Mouse (Mus musculus) kidney, embryonic 15.5 days (tissue): Measurements from ENCODE around the gene Krtap5-1. TPM values are rescaled to one million over a fixed set of nuclear protein-coding genes. Genes with fewer than 3 reads are reported as not detected.
"Not testable (repeated sequence)": the region's sequence is repeated elsewhere in the genome, so short reads cannot be mapped to it uniquely, and the experiment has no call there.

Experiments
- ATAC-seq: fragments of 200-750 bp; cut with Nextera tagmentation; replicated peaks from 2 replicates; pipeline ENCODE4 v1.8.0; 2017; ENCODE audit warnings: moderate TSS enrichment; ENCODE audit not compliant: low FRiP score
- H3K27ac ChIP-seq: fragments of 300-500 bp; sonication (generic); 2 replicates; pipeline ENCODE4 v1.5.1; 2015; ENCODE audit warnings: mild to moderate bottlenecking, inconsistent platforms
- H3K27me3 ChIP-seq: fragments of 300-500 bp; sonication (generic); 2 replicates; pipeline ENCODE4 v1.6.1; 2015; ENCODE audit warnings: inconsistent platforms
- H3K36me3 ChIP-seq: fragments of 300-500 bp; sonication (generic); 2 replicates; pipeline ENCODE4 v1.6.1; 2015; ENCODE audit warnings: inconsistent platforms
- H3K4me1 ChIP-seq: fragments of 300-500 bp; sonication (generic); 2 replicates; pipeline ENCODE4 v1.6.1; 2015; ENCODE audit warnings: inconsistent platforms
- H3K4me2 ChIP-seq: fragments of 300-500 bp; sonication (generic); 2 replicates; pipeline ENCODE4 v1.6.1; 2015; ENCODE audit warnings: moderate library complexity, mild to moderate bottlenecking, inconsistent platforms
- H3K4me3 ChIP-seq: fragments of 300-500 bp; sonication (generic); replicated peaks from 2 replicates; pipeline ENCODE4 v1.5.1; 2015; ENCODE audit warnings: mild to moderate bottlenecking, inconsistent platforms
- H3K9ac ChIP-seq: fragments of 300-500 bp; sonication (generic); 2 replicates; pipeline ENCODE4 v1.6.1; 2015; ENCODE audit warnings: mild to moderate bottlenecking, inconsistent platforms
- H3K9me3 ChIP-seq: fragments of 300-500 bp; sonication (generic); replicated peaks from 2 replicates; pipeline ENCODE4 v1.6.1; 2016; ENCODE audit warnings: inconsistent platforms
- WGBS: fragments of 180-500 bp; shearing (Covaris S2); methylation state at CpG from one replicate; pipeline ENCODE4 v1.1.7; 2015; ENCODE audit warnings: mixed read lengths; 5-methylcytosine and 5-hydroxymethylcytosine counted together
- polyA plus RNA-seq: library from polyadenylated mRNA; unstranded; fragments of >200 nt; fragmentation: Nextera tagmentation; extraction: Ambion mirVana; gene quantifications from 2 replicates; pipeline ENCODE4 v1.2.1, GENCODE M21; 2015

Krtap5-1 gene
- not detected in 2 replicates for polyA plus RNA-seq

DNA sequence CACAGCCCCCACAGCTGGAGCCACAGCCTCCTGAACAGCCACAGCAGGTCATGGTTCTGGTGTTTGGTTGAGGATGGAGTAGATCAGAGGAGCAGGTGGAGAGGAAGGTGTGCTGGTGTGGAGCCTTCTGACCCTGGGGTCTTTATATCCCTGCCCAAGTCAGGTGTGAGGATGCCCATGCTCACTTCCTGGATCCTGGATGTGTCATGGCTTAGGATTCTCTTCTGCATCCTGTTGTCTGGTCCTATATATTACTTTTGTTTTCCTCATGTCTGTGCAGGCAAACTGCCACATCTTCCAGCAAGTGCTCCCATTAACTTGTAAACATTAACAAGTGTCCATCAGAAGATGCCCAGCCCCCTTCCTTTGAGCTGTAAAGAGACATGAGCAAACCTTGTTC lies at the start of gene Krtap5-1:
TSS of gene Krtap5-1 (minus strand) at position 101 of the 400 bp plus-strand sequence.
- H3K9me3 ChIP-seq, H3K27me3 ChIP-seq, H3K27ac ChIP-seq, H3K9ac ChIP-seq, H3K36me3 ChIP-seq, H3K4me2 ChIP-seq, H3K4me1 ChIP-seq, ATAC-seq, H3K4me3 ChIP-seq: not testable (repeated sequence)

DNA sequence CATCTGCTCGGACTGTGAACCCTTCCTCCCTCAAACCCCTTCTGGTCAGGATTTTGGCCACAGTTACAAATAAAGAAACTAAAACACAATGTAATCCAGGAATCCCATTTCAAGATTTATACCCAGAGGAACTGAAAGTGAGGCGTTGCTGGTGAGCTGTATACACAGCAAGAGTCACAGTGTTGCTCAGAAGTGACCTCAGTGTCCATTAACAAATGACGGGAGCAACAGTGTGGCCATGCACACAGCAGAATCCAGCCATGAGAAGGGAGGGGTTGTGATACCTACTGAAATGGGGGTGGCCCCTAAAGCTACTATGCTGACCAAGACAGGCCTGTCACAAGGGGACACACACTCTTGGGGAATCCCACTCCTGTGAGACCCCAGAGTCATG lies 45.3 kb upstream of the Krtap5-1 start:
- H3K36me3 ChIP-seq: no peaks in the 10 kb centered on the region
- H3K4me2 ChIP-seq: no peak overlapping the region
- ATAC-seq: no peak
- peaks cover 26% of the 10 kb centered on the region for H3K4me1 ChIP-seq
- WGBS: 56% methylated on average over 3 of the region's 3 CpGs
- no peaks in the 10 kb centered on the region for H3K9me3 ChIP-seq
- 0 out of 2 replicates have a peak overlapping the region, but pooled peaks have one; percentile 29 for H3K27ac ChIP-seq
- no peak overlapping the region for H3K9ac ChIP-seq
- no peak overlapping the region for H3K4me3 ChIP-seq
- no peaks in the 10 kb centered on the region for H3K27me3 ChIP-seq

DNA sequence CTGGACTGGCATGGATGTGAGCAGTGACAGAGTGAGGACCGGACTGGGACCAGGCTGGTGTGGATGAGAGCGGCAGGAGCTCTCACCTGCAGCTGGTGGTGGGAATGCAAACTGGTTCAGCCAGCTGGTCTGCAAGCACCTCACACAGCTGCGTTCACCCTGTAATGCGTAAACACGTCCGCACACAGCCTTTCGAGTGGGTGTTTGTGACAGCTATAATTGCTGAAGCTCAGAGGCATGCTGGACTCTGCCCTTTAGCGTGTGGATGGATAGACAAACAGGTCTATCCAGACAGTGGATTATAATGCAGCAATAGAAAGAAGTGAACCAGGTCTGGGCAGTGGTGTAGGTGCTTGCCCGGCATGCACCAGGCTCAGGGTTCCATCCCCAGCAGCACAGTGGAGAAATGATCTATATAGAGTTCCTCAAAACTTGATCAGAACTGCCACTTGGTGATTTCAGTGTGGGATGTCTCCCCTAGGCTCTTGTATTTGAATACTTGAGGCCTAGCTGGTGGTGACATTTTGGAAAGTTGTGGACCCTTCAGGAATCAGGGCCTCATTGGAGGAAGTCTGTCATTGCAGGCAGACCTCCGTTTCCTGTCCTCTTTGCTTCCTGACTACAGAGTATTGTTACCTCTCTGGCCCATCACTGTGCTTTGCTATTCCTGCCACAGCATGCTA lies 44.8 kb upstream of the Krtap5-1 start:
- no peaks in the 10 kb centered on the region for H3K36me3 ChIP-seq
- 67% methylated on average over 10 of the region's 10 CpGs for WGBS
- H3K27me3 ChIP-seq: no peaks in the 10 kb centered on the region
- H3K4me3 ChIP-seq: no peak overlapping the region
- H3K9ac ChIP-seq: no peak overlapping the region
- no peaks in the 10 kb centered on the region for H3K9me3 ChIP-seq
- ATAC-seq: no peak
- H3K27ac ChIP-seq: peak overlapping the region; percentile 29; the same call in 1 of the 2 replicates
- no peak overlapping the region for H3K4me2 ChIP-seq
- H3K4me1 ChIP-seq: peaks cover 26% of the 10 kb centered on the region

DNA sequence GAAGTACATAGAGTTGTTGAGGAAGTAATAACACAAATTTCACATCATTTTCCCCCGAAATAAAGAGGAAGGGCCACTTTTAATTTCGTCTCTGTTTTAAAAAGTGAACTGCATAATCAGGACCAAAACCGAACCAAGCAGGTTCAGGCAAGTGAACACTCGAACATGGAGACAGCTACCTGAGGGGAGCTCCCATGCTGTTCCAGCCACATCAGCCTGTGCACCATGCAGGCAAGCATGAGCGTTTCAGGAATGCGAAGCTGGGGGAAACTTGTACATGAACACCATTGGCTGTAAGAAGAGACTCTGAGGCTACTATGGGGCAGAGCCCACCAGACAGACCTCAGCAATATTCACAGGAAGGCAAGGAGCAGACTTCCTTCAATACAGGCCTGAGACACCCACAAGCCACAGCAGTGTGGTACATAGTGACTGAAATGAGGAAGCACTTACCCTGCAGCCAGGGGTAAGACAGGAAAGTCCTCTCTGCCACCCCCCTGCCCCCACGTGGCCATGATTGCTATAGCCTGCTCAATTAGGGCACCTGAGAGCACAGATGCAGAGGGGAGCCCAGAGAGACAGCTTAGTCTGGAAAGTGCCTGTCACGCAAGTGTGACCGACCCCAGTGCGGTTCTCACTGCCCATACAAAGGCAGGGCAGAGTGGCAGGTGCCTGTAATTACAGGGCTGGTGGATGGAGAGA lies 43.5 kb upstream of the Krtap5-1 start:
- Histone ChIP-seq H3K4me2 (no peak overlapping the region), H3K27ac (peak overlapping the region; percentile 54), H3K9me3 (no peaks in the 10 kb centered on the region), H3K4me3 (no peak overlapping the region), H3K4me1 (peaks cover 26% of the 10 kb centered on the region), H3K9ac (no peak overlapping the region), H3K36me3 (no peaks in the 10 kb centered on the region), H3K27me3 (no peaks in the 10 kb centered on the region)
- ATAC-seq: peak; percentile 66
- 44% methylated on average over 10 of the region's 10 CpGs for WGBS

DNA sequence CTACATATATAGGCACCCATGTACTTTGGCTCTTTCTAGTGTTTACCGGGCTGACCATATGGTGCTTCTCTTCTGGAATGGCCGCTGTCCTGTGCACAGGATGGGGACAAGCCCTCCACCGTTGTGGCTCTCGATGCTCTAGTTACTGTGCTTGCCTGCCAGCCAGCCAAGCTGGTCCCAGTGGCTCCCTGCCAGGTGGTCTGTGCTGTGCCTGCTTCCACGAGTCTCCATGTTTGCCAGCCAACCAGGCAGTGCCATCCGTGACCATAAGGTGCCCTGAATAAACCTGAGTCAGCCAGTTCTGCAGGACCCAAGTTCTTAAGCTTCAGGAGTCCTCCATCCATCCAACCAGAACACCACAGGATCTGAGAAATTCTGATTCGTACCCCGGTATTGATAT lies 38.2 kb upstream of the Krtap5-1 start:
- Histone ChIP-seq H3K36me3 (no peaks in the 10 kb centered on the region), H3K4me2 (no peak overlapping the region), H3K4me3 (no peak overlapping the region), H3K27me3 (no peaks in the 10 kb centered on the region), H3K27ac (no peak overlapping the region), H3K9ac (no peak overlapping the region), H3K9me3 (no peaks in the 10 kb centered on the region), H3K4me1 (peaks cover 19% of the 10 kb centered on the region)
- no peak for ATAC-seq
- WGBS: 86% methylated on average over 8 of the region's 8 CpGs

DNA sequence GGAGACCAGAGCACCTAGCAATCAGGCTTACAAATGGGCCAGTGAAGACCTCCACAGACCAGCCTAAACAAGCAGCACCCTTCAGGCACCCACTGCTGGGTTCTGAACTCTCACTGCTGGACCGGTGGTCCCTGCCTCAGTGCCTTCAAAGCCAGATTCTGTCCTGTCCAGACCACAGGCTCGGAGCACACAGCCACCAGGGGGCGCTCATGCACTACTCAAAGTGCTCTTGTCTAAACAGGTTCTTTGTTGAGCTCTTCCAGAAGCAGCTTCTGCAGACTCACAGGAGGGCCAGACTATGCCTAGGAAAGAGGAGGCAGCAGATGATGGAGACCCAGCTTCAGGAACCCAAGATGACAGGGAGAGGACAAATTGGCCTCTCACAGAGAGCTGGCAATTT lies 37.3 kb upstream of the Krtap5-1 start:
- Histone ChIP-seq H3K4me3 (no peak overlapping the region), H3K4me1 (peaks cover 18% of the 10 kb centered on the region), H3K9me3 (no peaks in the 10 kb centered on the region), H3K27ac (no peak overlapping the region), H3K4me2 (no peak overlapping the region), H3K27me3 (no peaks in the 10 kb centered on the region), H3K36me3 (no peaks in the 10 kb centered on the region), H3K9ac (no peak overlapping the region)
- WGBS: 0% methylated on average over 3 of the region's 3 CpGs
- ATAC-seq: peak; percentile 80

DNA sequence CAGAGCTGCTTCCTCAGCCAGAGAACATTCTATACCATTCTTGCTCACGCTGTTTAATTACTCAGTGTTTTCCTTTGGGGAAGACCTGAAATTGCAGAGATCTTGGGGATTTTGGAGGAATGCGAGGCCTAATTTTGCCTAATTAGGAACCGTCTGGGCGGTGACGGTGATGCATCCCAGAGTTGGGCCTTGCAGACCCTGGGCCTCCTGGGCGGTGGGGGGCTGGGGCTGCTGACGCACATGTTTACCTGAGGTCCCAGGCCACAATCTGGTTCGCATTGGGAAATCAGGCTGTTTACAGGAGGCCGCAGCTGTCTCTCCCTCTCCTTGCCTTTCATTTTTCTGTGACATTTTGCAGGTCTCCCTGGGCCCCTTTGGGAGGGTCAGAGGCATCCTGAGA lies 35.8 kb upstream of the Krtap5-1 start:
- H3K27me3 ChIP-seq, H3K9me3 ChIP-seq, H3K4me2 ChIP-seq, H3K4me3 ChIP-seq, H3K36me3 ChIP-seq, H3K9ac ChIP-seq, H3K27ac ChIP-seq, ATAC-seq: not testable (repeated sequence)
- 78% methylated on average over 5 of the region's 9 CpGs for WGBS
- peaks cover 24% of the 10 kb centered on the region for H3K4me1 ChIP-seq

DNA sequence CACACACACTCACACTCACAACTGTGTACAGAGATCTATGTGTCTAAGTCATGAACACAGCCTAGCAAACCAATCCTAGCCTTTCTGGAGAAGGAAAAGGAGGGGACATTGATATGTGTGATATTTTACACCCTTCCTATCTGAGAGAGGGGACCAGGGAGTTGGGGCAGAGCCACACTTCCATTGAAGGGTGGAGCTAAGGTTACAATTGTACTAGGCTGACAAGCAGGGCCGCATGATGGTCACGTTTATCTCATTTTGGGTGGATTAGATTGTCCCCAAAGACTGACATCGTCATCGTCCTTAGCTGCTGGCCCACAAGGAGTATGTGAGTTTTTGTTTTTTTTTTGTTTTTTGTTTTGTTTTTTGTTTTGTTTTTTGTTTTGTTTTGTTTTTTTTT lies 34.4 kb upstream of the Krtap5-1 start:
- Histone ChIP-seq H3K9me3 (no peaks in the 10 kb centered on the region), H3K27me3 (no peaks in the 10 kb centered on the region), H3K9ac (no peak overlapping the region), H3K4me3 (no peak overlapping the region), H3K27ac (no peak overlapping the region), H3K4me2 (no peak overlapping the region), H3K36me3 (no peaks in the 10 kb centered on the region), H3K4me1 (peaks cover 35% of the 10 kb centered on the region)
- 83% methylated on average over 4 of the region's 4 CpGs for WGBS
- ATAC-seq: no peak

DNA sequence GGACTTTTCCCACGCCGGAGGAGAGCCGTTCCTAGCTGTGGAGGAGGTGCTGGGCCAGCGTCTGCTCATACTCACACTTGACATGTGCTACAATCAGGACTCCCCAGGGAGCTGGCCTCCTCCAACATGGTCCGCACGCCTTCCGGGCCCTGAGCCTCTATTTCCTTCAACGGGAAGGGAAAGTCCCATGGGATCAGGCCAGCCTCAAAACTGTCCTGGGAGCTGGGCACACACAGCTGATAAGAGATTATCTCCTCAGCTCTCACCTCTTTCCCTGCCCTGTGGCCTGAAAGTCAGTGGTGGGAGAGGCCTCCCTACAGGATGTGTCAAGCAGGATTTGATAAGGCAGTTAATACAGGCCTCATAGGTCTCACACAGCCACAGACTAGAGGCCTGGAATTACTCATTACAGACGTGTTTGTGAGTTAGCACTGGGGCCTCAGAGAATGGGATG lies 33.4 kb upstream of the Krtap5-1 start:
- H3K36me3 ChIP-seq: no peaks in the 10 kb centered on the region
- no peak overlapping the region for H3K9ac ChIP-seq
- H3K9me3 ChIP-seq: no peaks in the 10 kb centered on the region
- 36% methylated on average over 9 of the region's 9 CpGs for WGBS
- peaks cover 35% of the 10 kb centered on the region for H3K4me1 ChIP-seq
- no peaks in the 10 kb centered on the region for H3K27me3 ChIP-seq
- no peak overlapping the region for H3K4me3 ChIP-seq
- peak; percentile 64 for ATAC-seq
- H3K27ac ChIP-seq: peak overlapping the region; percentile 63
- no peak overlapping the region for H3K4me2 ChIP-seq

DNA sequence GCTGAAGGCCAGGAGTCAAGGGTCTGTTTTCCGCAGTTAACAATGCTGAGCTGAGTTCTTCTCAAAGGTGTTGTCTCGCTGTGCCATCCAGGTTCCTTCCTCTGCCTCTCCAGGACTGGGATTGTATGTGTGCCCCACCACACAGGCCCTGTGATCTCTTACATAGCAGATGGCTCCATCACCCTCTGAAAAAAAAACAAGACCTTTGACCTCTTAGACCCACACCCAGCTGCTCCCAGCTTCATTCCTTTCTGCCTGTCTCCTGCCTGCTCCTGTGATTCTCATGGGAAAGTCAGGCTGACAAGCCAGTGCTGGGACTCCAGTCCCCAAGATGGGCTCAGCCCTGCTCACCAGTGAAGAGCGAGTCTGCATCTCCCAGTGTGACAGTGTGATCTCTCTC lies 31.6 kb upstream of the Krtap5-1 start:
- H3K4me2 ChIP-seq: no peak overlapping the region
- no peak overlapping the region for H3K4me3 ChIP-seq
- H3K4me1 ChIP-seq: peaks cover 33% of the 10 kb centered on the region
- H3K36me3 ChIP-seq: no peaks in the 10 kb centered on the region
- 48% methylated on average over 3 of the region's 3 CpGs for WGBS
- H3K9me3 ChIP-seq: no peaks in the 10 kb centered on the region
- H3K27me3 ChIP-seq: no peaks in the 10 kb centered on the region
- no peak for ATAC-seq
- no peak overlapping the region for H3K27ac ChIP-seq
- no peak overlapping the region for H3K9ac ChIP-seq

DNA sequence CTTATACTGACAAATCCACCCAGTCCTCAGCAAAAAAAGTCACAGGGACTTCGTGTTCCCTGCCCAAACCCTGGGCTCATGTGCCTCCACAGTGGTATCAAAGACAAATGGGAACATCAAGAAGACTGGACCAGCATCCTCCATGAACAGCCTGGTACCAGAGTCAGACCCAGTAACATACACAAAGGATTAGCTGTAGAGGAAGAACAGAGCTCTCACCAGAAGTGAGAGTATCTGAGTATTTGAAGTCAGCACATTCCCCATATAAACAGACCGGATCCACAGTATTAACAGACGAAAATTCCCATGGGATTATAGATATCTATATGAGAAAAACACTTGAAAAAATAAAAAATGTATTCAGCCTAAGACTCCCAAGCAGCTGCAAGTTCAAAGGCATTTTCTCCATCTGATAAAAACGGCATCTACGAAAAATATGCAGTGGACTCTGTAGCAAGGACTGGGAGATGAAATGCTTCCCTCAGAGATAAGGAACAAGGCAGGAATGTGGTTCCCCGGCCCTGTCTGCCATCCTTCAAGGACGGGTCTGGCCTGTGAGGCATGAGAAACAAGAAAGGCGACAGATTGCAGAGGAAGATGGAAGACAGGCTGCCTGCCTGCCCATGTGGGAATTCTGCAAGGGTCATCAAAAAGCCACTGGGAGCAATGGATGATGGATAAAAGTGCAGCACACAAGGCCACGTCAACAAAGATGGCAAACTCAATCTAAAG lies 30.0 kb upstream of the Krtap5-1 start:
- Histone ChIP-seq H3K36me3 (no peaks in the 10 kb centered on the region), H3K27me3 (no peaks in the 10 kb centered on the region), H3K9me3 (no peaks in the 10 kb centered on the region), H3K9ac (no peak overlapping the region), H3K4me1 (peaks cover 33% of the 10 kb centered on the region), H3K27ac (peak overlapping the region; percentile 68), H3K4me3 (no peak overlapping the region), H3K4me2 (no peak overlapping the region)
- WGBS: 47% methylated on average over 9 of the region's 9 CpGs
- ATAC-seq: no peak

DNA sequence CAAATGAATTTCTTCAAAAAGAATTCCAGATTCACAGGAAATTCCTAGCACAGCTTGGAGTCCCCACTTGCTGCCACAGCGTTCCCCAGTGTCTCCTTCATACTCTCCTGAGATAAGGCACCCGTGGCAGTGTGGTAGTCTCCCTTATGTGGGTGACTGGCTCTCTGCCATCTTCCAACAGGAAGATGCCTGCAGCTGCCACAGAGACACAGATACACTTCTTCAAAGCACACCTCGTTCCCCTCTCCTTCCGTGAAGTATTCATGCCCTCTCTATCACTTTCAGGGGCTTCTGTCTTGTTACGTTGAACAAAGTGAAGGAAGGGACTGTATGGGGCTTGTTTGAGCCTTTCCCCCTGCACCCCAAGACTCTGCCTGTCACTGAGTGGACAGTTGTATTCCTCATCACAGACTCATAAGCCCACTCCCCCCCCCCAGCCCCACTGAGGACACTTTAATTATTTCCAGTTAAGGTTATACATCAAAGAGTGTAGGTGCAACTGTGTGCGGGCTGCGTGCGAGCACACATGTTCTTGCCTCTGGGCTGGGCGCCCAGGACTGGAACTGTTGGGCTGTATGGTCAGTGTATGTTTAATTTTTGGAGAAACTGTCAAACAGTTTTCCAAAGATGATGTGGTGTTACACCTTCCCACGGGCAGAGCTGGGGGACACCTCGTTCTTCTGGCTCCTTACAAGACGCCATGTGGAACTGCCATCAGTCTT lies 26.6 kb upstream of the Krtap5-1 start:
- WGBS: 87% methylated on average over 12 of the region's 12 CpGs
- Histone ChIP-seq H3K4me3 (no peak overlapping the region), H3K4me1 (peaks cover 28% of the 10 kb centered on the region), H3K27ac (no peak overlapping the region), H3K36me3 (no peaks in the 10 kb centered on the region), H3K9ac (no peak overlapping the region), H3K9me3 (no peaks in the 10 kb centered on the region), H3K27me3 (no peaks in the 10 kb centered on the region), H3K4me2 (no peak overlapping the region)
- no peak for ATAC-seq
